Mouse (Mus musculus): ENCODE measurements at regions not wholly inside any gene's neighbourhood (a gene's known extent, or its start where the extent isn't known, plus 50 kb on each side); places are given as distances from the start of the nearest gene placed in this dataset.
A peak's percentile ranks its signal among the peaks of the same experiment; 100 is the strongest.

GRCm38 (mm10) chr1:119305315-119305976 lies 116.6 kb downstream of the Inhbb start:
- DNase-seq, result no peak

DNA sequence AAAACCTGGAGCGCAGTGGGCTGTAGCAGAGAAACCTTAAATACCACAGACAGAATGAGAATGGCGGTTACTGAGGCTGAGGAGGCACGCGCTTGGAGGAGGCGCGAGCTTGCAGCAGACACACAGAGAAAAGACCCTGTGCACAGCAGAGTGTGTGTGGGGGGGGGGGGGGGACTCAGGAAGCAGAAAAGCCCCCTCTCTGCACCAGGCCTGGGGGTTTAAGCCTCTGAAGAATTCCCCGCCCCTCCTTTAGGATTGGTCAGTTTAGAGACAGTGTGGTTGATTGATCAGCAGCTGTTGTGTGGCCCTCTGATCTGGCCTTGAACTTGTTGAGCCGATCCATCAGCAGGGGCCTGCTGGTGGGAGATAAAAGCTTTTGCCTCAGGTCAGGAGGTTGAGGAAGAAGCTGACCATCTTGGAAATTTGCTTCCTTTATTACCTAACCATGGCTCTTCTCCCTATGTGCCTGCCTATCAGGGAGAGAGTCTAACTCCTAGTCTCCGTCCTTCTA lies 117.5 kb downstream of the Inhbb start:
- DNase-seq, result no peak

DNA sequence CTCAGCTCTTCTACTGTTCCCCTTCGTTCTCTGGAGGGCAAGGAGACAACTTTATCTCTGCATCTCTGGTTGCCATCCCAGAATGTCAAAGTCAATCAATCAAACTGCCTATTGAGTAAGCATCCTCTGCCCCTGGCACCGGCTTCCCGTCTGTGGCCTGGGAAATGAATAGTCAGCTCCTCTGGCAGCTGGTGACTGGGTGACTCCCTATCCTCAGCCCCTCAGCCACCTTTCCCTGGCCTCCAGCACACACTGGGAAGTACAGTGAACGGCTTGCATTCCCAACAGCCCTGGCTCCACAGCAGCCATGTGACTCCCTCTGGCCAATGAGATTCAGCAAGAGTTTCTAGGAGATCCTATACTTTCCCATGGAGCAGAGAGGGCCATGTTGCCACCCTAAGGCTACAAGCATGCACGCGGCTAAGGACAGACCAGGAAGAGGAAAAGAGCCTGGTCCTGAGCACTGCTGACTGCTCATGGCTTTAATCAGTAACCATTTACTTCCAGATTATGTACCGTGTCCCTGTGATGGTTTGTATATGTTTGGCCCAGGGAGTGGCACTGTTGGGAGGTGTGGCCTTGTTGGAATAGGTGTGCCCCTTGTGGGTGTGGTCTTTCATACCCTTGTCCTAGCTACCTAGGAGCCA lies 119.6 kb downstream of the Inhbb start:
- DNase-seq, result no peak

GRCm38 (mm10) chr1:119301931-119302330 lies 120.1 kb downstream of the Inhbb start:
- DNase-seq, result no peak

GRCm38 (mm10) chr1:119301258-119301657 lies 120.8 kb downstream of the Inhbb start:
- no peak for DNase-seq

DNA sequence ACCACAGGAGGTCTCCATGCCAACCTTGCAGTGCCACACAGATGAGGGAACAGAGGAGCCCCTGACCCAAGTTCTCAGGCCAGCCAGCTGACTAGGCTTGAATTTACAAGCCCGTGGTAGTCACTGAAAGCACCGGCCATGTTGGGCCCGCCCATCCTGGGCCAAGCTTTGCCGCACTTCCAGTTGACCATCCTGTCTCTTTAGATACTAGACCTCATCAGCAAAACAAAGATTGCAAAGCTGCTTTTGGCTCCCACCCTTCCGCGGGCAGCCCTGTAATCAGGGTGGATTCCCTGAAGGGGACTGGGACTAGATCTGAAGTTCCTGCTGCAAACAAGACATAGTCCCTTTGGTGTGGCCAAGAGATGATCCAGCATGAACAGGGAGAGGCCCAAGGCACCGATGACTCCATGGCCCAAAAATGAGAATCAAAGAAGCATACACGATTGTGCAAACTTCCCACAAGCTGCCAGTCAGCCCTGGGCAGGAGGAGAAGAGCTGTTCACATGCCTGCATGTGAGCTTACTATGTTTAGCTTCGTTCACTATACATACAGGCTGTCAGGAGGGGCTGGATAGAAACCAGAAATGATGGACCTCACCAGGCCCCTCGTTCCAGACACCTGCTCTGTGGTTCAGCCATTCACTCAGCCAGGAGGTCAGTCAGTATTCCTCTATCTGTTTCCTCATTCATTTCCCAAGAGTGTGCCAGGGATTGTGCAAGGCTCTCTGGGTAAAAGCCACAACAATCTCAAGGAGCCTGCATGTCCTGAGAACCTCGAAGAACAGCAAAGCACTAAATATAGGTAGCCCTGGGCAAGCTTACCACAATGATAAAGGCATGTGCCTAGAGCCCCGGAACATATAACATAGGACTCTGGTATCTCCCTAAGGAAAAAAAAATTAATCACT lies 122.0 kb downstream of the Inhbb start:
- no peak for DNase-seq

DNA sequence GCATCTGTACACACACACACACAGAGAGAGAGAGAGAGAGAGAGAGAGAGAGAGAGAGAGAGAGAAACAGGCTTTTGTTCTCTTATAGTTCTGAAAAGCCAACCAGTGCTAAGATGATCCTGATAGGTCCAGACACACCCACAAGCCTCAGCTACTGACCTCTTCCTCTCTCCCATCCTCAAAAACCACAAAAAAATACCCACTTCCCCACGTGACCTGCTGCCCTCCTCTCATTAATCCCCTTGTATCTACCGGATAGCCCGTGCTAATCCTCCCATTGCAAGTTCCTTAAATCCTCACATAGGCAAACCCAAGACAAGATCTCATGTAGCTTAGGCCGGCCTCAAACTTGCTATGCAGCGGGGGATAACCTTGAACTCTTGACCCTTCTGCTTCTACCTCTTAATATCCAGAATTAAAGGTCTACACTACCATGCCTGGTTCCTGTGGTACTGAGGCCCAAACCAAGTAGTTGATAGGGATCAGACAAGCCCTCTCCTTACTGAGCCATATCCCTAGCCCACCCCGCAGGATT lies 123.3 kb downstream of the Inhbb start:
- no peak for DNase-seq

GRCm38 (mm10) chr1:119295121-119295520 lies 126.9 kb downstream of the Inhbb start:
- peak; percentile 24 for DNase-seq

- peak; percentile 45 for DNase-seq
These were observed 128.2 kb downstream of the Inhbb start for GRCm38 (mm10) chr1:119293839-119294238.

GRCm38 (mm10) chr1:119292216-119292615 lies 129.8 kb downstream of the Inhbb start:
- DNase-seq, result peak; percentile 64

DNA sequence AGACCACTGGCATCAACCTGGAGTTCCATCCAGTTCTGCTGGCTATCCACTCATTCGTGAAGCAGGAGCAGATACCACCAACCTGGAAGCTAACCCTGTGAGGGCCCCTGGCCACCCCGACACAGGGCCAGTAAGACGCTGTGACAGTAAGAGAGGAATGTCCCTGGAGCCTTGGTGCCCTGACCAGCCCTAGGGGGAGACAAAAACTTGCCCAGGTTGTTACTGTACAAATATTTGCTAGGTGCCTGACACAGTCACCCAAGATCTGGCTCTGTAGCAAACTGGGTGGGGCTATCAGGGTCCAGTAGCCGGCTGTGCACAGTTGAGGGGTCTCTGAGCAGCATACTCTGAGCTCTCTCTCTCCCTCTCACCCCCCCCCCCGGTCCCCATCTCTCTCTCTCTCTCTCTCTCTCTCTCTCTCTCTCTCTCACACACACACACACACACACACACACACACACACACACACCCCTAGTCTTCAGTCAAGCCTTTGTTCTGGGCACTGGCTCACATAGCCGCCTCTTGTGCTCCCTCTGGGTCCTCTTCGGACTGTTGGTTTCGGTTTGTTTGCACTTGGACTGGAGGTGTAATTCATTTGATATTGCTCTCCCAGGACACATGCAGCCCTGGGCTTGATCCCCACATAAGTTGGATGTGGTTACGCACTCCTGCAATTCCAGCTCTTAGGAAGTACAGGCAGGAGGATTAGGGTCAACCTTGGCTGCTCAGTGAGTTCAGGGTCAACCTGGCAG lies 131.7 kb downstream of the Inhbb start:
- DNase-seq, result no peak

GRCm38 (mm10) chr1:119289516-119290164 lies 132.4 kb downstream of the Inhbb start:
- no peak for DNase-seq

- DNase-seq, result no peak
These were observed 139.6 kb downstream of the Inhbb start for GRCm38 (mm10) chr1:119282416-119282815.

DNA sequence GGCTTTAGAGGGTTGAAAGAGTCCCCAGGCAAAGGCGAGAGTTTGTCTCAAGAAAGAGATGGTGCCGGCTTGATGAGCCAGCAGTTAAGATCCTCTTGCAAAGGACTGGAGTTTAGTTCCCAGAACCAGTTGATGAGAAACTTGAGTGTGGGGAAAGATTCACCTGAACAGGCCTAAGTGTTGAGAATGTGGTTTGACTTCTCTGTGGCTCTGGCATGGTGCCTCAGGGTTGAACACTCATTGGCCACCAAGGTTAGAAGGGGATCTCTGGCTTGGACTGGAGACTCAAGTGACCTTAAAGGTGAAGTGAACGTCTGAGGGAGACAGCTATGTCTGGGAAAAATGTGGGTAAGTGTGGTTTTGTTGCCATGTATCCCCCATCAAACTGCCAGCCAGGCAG lies 142.8 kb downstream of the Inhbb start:
- peak; percentile 32 for DNase-seq

DNA sequence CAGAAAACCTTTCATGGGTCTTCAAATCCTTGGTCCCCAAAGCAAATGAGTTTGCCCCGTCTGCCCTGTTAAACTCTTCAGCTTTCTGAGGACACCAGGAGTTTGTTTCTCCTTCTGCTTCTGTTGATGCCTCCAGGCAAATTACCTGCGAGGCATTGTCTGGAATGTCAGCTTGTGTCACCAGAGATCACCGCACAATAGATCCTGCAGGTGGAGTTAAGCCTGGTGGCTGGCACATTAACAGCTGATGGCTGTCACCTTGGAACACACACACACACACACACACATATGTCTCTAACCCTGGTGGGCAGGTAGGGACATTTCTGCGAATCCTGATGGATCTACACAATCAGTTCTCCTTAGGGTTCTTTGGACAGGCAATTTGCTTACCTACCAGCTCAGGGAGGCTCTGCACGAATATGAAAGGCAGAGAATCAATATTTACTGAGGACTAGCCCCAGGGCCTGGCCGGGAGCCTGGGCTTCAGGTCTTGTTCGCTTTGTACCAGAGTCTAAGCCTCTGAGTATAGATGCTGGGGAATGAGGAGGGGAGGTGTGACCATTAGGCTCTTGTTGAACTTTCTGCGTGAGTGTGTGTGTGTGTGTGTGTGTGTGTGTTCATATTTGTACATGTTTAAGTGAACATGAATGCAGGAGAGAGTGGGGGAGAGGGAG lies 143.4 kb downstream of the Inhbb start:
- DNase-seq, result no peak

- no peak for DNase-seq
These were observed 144.1 kb downstream of the Inhbb start for GRCm38 (mm10) chr1:119277990-119278389.

DNA sequence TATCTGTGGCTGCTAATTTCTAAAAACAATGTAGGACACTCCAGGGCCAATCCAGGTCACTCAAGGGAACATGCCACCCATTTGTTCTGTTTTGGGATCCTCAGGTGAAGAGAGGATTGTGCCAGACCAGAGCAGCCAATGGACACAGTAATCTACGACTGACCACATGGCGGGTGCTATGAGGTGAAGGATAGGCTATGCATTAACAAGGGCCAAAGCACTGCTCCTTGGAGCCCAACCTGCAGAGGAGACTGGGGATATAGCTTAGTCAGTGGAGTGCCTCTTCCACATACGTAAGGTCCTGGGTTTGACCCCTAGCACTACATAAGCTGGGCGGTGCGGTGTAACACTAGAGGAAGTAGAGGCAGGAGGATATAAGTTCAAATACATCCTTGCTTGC lies 156.0 kb downstream of the Inhbb start:
- DNase-seq, result no peak

- no peak for DNase-seq
These were observed 156.7 kb downstream of the Inhbb start for GRCm38 (mm10) chr1:119265192-119265891.

DNA sequence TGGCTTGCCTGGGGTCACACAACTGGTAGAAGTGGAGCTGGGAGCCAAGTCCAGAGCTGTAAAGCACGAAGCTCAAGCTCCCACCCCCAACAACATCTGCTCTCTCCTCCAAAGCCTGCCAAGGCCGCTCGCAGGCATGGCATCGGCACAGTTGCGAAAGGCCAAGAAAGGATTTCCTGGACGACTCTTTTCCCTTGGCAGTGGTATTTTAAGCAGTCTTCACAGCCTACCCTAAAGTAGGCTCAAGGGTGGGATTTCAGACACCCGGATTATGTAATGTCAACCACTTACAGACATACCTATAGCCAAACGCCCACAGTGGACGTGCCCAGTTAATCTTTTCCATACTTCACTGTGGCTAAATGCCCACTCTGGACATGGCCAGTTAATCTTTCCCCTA lies 162.6 kb downstream of the Inhbb start:
- no peak for DNase-seq

- DNase-seq, result peak; percentile 55
These were observed 165.3 kb downstream of the Inhbb start for GRCm38 (mm10) chr1:119256769-119257168.

- no peak for DNase-seq
These were observed 166.0 kb downstream of the Inhbb start for GRCm38 (mm10) chr1:119256097-119256473.

Measured in kidney, adult 18-20 months (tissue).